Mouse (Mus musculus) kidney, postnatal 4 days (tissue): ENCODE data around the gene Hyal1.

ENCODE experiments used
- DNase-seq, 2 experiments: peaks; one replicate each; pipeline ENCODE4 v3.0.0; 2021; ENCODE audit warnings: mixed read lengths in 2 of 2

The Hyal1 gene

GRCm38 (mm10) chr9:107551117-107551889 is 25.4 kb upstream of the Hyal1 start, which contains the start of gene Rassf1:
TSS of gene Rassf1 (plus strand) at chr9:107551555.
- DNase-seq = peak; percentile 81 to 87

GRCm38 (mm10) chr9:107551890-107552355 is 24.8 kb upstream of the Hyal1 start:
- peak; percentile 37 to 59 for DNase-seq

- DNase-seq = peak; percentile 11 to 14
These were observed 23.9 kb upstream of the Hyal1 start for GRCm38 (mm10) chr9:107552690-107553393.

GRCm38 (mm10) chr9:107553541-107554318 is 23.0 kb upstream of the Hyal1 start:
- peak; percentile 60 to 76 for DNase-seq

GRCm38 (mm10) chr9:107554319-107554825 is 22.4 kb upstream of the Hyal1 start:
- peak; percentile 96 to 98 for DNase-seq

DNA sequence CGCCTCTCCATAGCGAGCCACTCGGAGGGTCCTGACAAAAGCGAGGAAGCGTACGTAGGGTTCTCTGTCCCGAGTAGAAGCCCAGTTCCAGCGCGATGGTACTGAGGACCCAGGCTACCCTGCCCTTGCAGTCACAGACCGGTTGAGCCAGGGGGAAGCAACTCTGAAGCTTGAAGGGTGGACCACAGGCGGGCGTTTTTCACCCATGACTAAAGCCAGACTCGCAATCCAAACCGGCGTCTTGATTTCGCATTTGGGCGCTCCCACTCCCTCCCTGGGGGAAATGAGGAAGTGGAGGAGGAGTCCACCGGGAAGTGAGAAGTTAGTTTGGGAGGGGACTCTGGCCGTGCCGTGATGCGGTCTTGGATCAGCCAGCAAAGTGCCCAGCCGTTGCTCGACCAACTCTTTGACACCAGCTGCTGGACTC is 21.7 kb upstream of the Hyal1 start:
- DNase-seq = peak; percentile 73 to 82

DNA sequence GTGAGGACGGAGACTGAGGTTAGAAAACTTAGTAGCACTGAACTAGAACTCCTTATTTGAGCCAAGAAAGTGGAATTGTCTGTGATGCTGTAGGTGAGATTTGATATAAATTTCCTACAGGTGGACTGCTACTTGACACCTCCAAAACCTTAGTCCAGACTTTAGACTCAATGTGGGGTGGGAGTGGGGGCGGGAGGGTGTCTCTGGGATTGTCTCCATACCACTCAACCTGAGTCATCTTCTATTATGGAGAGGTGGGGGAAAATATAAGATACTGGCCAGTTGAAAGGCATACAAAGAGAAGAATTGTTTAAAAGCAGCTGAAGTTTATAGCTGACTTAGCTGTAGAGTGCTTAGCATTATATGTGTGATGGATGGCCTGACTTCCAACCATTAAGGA is 21.0 kb upstream of the Hyal1 start:
- DNase-seq = no peak

DNA sequence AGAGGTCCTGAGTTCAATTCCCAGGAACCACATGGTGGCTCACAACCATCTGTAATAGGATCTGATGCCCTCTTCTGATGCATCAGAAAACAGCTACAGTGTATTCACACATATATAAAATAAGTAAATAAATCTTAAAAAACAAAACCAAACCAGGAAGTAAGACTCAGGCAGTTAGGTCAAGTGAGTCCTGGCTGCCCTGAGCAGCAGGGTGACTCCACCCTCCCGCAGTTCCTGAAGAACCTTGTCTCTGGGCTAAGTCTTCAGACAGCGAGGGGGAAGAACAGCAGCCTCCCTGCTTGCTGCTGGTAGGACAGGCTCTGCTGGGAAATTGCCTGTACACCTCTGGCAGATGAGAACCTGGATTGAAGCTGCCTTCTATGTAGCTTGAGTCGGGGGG is 20.4 kb upstream of the Hyal1 start:
- no peak for DNase-seq

GRCm38 (mm10) chr9:107563029-107563581 is 13.6 kb upstream of the Hyal1 start, which contains the start of gene Tusc2:
TSS of gene Tusc2 (plus strand) at chr9:107563255.
- peak; percentile 94 to 96 for DNase-seq

GRCm38 (mm10) chr9:107565556-107565955 is 11.2 kb upstream of the Hyal1 start:
- DNase-seq = peak in 1 of 2 experiments; percentile 62

DNA sequence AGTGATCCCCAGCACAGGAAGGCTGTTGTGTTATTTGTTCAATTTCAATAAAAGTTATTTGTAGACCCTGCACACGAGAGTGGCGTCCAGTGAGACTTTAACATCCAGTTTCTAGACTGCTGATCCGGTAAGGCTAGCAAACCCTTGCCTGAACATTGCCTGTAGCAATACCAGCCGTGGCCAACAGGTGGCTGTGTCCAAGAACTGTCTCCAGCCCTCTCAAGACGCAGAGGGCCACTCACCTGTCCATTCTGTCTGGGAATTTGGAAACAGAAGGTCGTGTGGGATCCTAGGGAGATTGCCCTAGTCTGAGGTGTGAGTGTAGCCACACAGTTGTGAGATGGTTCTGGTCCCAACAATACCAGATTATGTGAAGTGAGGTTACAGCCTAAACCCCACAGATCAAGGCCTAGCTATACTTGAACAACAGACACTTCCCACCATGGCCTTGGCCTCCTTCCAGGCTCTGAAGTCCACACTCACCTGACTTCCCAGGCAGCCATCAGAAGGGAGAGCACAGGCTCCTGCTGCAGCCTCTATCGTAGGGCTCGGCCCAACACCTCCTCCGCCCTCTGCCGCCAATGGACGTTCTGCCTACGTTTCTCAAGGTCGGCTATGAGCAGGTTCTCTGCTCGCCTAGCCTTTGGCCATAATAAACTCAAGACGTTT is 10.6 kb upstream of the Hyal1 start:
- DNase-seq = peak; percentile 95

- peak; percentile 44 to 62 for DNase-seq
These were observed 9.9 kb upstream of the Hyal1 start for GRCm38 (mm10) chr9:107566855-107567254.

DNA sequence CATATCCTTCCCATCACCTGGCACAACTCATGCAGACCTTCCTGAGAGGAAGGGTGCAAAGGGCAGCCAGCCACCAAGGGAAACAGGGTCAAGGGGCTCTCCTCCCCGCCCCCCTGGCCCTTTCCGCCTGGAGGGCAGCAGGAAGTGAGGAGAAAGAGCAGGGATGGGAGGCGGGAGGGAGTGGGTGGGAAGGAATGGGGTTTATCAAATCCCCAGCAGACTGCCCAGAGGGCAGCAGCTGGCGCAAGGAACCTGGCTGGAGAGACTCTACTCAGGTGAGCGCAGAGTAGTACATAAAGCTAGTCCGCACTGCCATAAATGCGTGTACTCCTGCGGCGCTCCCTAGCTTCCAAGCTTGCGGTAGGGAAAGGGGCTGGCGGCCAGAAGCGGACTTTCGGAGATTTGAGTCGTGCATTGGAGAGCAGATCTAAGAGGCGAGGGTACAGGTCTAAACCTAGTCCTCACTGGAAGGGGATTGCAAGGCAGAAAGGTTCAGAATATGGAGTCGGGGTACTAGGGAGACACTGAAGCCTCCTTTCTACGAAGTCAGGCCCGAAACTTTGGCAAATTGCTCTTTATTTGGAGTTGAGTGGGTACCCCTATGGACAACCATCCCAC is 8.9 kb upstream of the Hyal1 start, which contains the start of gene Hyal2:
Gene Hyal2, plus strand, starts transcription at position 244 of the 618 bp plus-strand sequence.
- peak; percentile 69 to 81 for DNase-seq

GRCm38 (mm10) chr9:107568331-107569261 is 8.1 kb upstream of the Hyal1 start:
- peak; percentile 87 to 94 for DNase-seq

GRCm38 (mm10) chr9:107569270-107569669 is 7.5 kb upstream of the Hyal1 start:
- no peak for DNase-seq

- peak in 1 of 2 experiments; percentile 42 for DNase-seq
These were observed 6.7 kb upstream of the Hyal1 start for GRCm38 (mm10) chr9:107570016-107570415.

DNA sequence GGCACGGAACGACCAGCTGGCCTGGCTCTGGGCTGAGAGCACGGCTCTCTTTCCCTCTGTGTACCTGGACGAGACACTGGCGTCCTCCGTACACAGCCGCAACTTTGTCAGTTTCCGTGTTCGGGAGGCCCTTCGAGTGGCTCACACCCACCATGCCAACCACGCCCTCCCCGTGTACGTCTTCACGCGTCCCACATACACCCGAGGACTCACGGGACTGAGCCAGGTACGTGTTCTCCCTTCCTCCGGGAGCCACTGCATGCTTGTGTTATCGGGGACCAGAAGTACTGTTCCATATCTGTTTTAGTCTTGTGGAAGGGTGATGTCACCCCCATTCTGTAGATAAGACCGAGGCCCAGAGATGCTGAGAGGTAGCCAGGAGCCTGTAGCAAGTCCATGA is 5.9 kb upstream of the Hyal1 start:
- DNase-seq = no peak

- no peak for DNase-seq
These were observed 5.0 kb upstream of the Hyal1 start for GRCm38 (mm10) chr9:107571534-107572326.

DNA sequence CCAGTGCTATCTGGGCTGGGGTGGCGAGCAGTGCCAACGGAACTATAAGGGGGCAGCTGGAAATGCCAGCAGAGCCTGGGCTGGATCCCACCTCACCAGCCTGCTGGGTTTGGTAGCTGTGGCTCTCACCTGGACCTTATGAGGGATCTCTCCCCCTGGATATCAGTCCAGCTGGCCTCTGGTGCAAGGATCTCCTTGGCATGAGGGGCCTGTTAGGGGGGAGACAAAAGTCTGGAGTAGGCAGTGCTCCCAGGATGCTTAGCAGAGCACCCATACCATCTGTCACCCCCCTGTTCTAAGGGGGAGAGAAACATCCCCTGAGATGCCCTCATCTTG is 4.4 kb upstream of the Hyal1 start:
- no peak for DNase-seq
